Mouse (Mus musculus) gastrocnemius, postnatal 4 days (tissue): Measurements from ENCODE around the gene Rhog. TPM values are rescaled to one million over a fixed set of nuclear protein-coding genes. Genes with fewer than 3 reads are reported as not detected.
"Not testable (repeated sequence)": the region's sequence is repeated elsewhere in the genome, so short reads cannot be mapped to it uniquely, and the experiment has no call there.

ENCODE experiments used
- DNase-seq, 2 experiments: peaks; one replicate each; pipeline ENCODE4 v3.0.0; 2021 to 2022; ENCODE audit warnings: low spot score in 2 of 2, mixed read lengths in 2 of 2
- long read RNA-seq, 2 experiments: library from polyadenylated mRNA; stranded (forward); transcript quantifications; one replicate each; pipeline ENCODE4 v2.0.0; 2021
- total RNA-seq, 2 experiments: library from RNA; stranded (reverse); gene quantifications; 2 replicates each; pipeline ENCODE4 v1.2.3; 2021

Gene Rhog
- 10 to 100 TPM; 42.9 to 43.5 TPM for total RNA-seq
- long read RNA-seq, experiment 1, transcript Rhog-201 (2 exons, 1,269 nt), result major isoform, 11 of 15 reads
- long read RNA-seq, experiment 1, partial matches to known transcripts, result 0 of 15 reads
- long read RNA-seq, experiment 1, other reads (novel, unspliced or antisense), result 4 of 15 reads
- long read RNA-seq, experiment 2, transcript Rhog-201 (2 exons, 1,269 nt), result major isoform, 19 of 24 reads
- long read RNA-seq, experiment 2, partial matches to known transcripts, result 0 of 24 reads
- long read RNA-seq, experiment 2, other reads (novel, unspliced or antisense), result 5 of 24 reads

GRCm38 (mm10) chr7:102255954-102256353 lies at the start of gene Rhog:
Rhog (minus strand) TSS chr7:102256054.
- DNase-seq, result no peak

GRCm38 (mm10) chr7:102305596-102305995 lies 49.7 kb upstream of the Rhog start:
- no peak for DNase-seq

GRCm38 (mm10) chr7:102302471-102302870 lies 46.6 kb upstream of the Rhog start:
- no peak for DNase-seq

- no peak for DNase-seq
Observed at GRCm38 (mm10) chr7:102300761-102301160, 44.9 kb upstream of the Rhog start.

GRCm38 (mm10) chr7:102293234-102293633 lies 37.4 kb upstream of the Rhog start:
- no peak for DNase-seq

GRCm38 (mm10) chr7:102292228-102292627 lies 36.4 kb upstream of the Rhog start:
- no peak for DNase-seq

- no peak for DNase-seq
Observed at GRCm38 (mm10) chr7:102289466-102289865, 33.6 kb upstream of the Rhog start.

GRCm38 (mm10) chr7:102282261-102282660 lies 26.4 kb upstream of the Rhog start:
- no peak for DNase-seq

- DNase-seq, result no peak
Observed at GRCm38 (mm10) chr7:102281403-102281802, 25.5 kb upstream of the Rhog start.

- peak in 1 of 2 experiments; percentile 11 for DNase-seq
Observed at GRCm38 (mm10) chr7:102272422-102272948, 16.6 kb upstream of the Rhog start.

- DNase-seq, result no peak
Observed at GRCm38 (mm10) chr7:102268395-102268748, 12.5 kb upstream of the Rhog start.

- DNase-seq, result peak; percentile 53 to 80
Observed at GRCm38 (mm10) chr7:102267601-102268394, 11.9 kb upstream of the Rhog start, which contains the start of gene Stim1. Stim1 (plus strand) TSS chr7:102267806.

GRCm38 (mm10) chr7:102267113-102267579 lies 11.3 kb upstream of the Rhog start:
- DNase-seq, result peak; percentile 91 to 97

- peak in 1 of 2 experiments; percentile 21 for DNase-seq
Observed at GRCm38 (mm10) chr7:102266401-102267042, 10.7 kb upstream of the Rhog start.

- not testable (repeated sequence) for DNase-seq
Observed at GRCm38 (mm10) chr7:102266021-102266400, 10.2 kb upstream of the Rhog start.

GRCm38 (mm10) chr7:102263020-102263419 lies 7.2 kb upstream of the Rhog start:
- no peak for DNase-seq

- DNase-seq, result no peak
Observed at GRCm38 (mm10) chr7:102260518-102260917, 4.7 kb upstream of the Rhog start.

- no peak for DNase-seq
Observed at GRCm38 (mm10) chr7:102259716-102260479, 4.0 kb upstream of the Rhog start.

- no peak for DNase-seq
Observed at GRCm38 (mm10) chr7:102258753-102259152, 2.9 kb upstream of the Rhog start.

- DNase-seq, result peak; percentile 64 to 80
Observed at GRCm38 (mm10) chr7:102258189-102258588, 2.3 kb upstream of the Rhog start.

- DNase-seq, result no peak
Observed at GRCm38 (mm10) chr7:102256636-102257035, 782 bp upstream of the Rhog start.
